Mouse (Mus musculus) ovary, postnatal 10 days (tissue): ENCODE results near the gene Scml4.
A peak's percentile ranks its signal among the peaks of the same experiment; 100 is the strongest.

Source experiments
- DNase-seq: peaks from one replicate; pipeline ENCODE4 v3.0.0; 2022; ENCODE audit warnings: low spot score

Scml4 gene

DNA sequence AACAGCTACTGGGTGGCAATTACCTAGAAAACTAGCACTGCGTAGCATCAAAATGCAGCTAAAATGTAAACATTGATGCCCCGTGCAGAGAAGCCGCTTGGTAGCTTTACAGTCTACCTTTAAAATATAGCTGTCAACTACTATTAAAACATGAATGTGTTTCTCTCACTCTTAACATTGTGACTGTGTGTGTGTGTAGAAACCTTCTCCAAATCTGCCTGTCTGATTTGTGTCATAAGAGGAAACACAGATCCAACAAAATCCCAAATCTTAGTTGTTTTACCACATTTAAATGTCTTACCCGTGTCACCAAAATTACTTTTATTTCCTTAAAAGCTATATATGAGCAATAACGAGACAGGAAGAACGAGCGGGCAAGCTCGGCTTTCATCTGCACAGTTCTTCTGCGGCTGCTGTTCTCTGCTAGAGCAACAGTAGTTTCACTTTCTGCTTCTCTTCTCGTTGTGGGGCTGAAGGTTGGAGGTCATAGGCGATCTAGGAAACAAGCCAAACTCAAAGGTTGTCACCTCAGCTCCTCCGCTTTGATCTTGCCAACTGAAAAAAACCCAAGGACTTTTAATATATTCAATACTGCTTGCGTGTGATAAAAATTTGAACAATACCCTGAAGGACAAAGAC, 2.1 kb downstream of the Scml4 start:
- DNase-seq: no peak

DNA sequence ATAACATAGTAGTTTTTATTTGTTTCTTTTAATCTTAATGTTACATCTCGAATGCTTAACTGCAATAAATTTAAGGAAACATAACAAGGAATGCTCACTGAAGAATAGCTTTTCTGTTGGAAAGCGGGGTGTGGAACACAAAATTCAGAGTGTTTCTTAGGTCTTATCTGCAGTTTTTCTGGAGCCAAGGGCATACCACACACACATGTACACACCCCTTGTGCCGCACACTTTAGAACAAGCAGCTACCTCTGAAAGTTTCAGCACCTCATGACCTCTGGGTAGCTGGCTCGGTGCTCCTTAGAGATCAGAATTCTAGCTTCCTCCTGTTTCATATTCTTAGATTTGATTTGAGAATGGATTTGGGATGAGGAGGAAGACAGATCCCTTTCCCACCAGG, 2.6 kb downstream of the Scml4 start:
- no peak for DNase-seq

DNA sequence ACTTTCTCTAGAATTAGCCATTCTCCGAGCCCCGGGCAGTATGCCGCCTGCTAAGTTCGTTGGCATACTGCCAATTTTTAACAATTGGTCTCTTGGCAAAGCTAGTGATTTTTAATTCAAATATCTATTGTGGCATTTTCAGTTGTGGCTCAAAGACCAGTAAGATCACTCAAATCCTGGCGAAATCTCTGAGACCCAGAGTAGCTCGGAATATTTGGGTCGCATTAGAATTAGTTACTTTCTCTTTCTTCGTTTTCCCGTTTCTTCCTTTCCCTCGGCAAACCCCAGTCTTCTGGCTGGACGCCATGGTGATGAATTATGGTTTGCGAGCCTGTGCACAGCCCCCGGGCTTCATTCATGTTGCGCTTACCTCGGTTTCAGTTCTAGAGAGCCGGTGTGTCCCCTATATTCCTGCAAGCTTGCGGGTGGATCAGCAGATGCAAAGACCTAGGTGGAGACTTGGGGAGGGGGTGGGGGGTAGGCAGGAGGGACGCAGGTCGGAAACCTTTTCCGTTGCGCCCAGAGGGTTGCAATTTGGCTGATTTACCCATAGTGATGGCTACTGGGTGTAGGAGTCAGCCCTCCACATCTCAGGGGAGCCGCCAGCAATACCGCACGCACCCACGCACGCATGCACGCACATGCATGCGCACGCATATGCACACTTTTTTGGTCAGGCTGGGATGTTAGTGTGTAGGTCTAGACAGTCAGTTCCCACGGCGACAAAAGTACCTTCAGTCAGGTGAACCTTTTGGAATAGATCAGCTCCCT, 3.6 kb downstream of the Scml4 start:
- DNase-seq: peak; percentile 40

DNA sequence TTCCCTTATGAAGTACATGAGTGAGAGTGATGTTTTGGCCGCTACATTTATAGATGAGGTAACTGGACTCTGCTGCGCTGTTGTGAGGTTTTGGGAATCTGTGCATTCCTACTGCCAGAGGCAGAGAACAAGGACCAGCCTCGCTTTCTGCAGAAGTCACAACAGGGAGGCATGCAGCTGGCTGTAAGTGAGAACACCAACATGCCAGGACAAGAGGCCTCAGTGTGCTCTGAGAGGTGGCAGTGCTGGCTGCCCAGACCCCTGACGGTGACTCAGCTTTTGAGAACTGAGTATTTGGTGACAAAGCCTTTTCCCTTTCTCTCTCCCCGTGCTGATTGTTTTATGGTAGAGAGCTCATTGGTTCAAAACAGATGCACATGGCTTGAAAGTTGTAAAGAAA, 4.5 kb downstream of the Scml4 start:
- DNase-seq: no peak

DNA sequence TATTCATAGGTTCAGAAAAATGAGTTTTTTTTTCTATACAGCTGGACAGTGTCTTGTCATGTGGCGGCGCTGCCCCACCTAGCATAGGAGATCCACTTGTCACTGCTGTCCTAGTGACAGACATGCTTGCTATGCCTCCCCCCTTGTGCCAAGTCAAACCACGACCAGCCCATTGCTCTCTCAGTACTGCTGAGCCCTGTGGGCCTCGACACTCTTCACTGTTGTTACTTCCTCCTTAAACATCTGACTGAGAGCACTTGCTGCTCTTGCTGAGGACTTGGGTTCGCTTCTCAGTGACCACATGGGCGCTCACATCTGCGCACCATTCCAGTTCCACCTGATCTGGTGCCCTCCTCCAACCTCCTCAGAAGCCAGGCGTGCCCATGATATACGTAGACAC, 8.2 kb downstream of the Scml4 start:
- DNase-seq: no peak

DNA sequence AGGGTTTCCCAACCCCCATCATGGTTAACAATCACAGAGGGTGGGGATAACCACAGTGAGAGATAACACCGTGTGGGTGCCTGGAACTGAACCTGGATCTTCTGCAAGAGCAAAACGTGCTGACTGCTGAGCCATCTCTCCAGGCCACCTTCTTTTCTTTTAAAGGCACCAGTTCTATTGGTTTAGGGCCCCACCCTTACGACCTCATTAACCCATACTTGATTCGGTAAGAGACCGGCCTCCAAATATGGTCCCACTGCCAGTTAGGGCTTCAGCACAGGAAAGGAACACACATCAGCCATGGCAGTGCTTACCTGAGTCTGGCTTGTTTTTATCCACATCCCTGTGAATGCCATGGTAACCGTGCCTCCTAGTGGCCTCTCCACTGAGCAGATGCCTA, 9.3 kb downstream of the Scml4 start:
- no peak for DNase-seq

DNA sequence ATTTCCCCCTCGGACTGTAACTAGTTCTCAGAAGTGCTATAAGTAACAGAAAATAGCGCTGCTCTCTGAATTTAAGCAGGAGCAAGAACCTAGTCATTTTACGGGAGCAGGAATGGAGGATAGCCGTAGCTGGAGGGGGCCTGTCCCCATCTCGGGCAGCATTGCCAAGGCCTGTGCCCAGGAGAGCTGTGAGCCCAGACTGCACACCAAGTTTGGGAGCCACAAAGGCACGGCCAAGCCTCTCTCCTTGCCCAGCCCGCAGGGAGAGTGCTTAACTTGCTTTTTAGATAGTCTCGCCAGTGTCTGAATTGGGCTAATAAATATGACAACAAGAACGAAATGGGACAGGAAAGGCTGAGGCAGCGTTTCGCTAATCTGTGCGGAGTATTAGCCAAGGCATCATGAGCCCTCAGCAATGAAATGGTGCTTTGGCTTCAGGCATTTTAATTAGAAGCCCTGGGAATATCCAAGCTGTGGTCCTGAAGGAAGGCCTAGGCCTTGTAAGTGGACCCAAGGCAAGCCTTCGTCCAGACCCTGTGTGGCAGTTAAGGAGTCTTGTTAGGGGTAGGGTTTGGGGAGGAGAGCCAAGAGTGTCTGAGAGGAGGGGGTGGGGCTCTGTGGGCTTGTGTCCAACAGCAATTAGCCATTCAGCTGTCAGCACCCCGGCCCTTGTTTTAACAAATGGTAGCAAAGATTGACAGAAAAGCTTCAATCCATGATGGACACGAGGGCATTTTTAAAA, 12.3 kb downstream of the Scml4 start:
- DNase-seq: no peak

DNA sequence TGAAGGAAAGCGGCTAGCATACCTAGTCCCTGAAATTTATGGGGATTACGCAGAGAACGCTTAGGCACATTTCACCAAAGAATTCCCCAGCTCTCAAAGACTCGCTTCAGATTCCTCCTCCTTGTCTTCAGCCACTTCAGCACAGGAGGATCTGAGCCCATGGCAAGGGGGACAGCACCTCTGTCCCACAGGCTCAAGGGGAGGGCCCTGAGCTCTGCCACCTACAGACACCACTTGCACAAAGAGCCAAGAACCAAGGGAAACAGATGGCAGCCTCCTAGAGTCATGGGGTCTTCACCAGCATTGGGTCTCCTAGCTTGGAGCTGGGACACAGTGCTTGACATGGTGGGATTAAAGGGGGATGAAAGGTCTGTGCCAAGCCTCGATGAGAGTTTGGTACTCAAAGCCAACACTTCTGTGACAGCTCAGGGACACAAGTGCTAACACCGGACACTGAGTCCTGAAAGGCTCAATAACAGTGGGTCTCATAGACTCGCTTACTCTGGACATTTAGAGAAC, 13.0 kb downstream of the Scml4 start:
- no peak for DNase-seq

DNA sequence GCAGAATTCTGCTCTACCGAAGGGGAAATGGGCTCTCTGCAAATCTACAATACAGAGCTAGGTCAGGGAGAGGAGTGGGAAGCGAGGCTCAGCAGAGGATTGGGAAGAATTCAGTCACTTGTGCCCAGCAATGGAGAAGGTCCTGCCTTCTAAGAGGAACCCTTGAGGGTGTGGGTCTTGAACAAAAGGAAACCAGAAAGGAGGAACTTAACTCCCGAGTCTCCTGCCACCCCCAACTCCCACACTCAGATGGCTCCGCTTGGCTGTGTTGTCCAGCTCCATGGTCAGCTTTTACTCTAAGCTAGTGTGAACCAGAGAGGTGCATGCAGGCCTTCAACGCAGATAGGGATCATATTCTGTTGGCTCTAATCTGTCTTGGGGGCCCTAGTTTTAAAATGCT, 16.0 kb downstream of the Scml4 start:
- DNase-seq: no peak

DNA sequence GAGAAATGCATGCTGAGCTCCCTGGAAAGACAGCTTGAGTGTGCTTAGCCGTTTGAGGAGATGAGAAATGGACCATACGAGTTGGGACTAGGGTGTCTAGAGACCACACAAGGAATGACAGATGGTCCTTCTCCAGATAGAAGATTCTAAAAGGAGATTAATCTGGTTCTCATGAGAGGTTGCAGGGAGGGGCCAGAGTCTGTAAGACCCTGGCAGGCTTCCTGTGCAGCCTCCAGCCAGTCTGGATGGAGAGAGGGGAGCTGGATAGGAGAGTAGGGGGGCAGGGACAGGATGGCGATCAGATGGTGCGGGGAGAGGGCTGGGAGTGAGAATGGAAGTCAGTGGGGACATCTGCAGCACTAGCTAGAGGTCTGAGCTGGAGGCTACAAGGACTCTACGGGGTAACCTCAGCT, 19.1 kb downstream of the Scml4 start:
- no peak for DNase-seq

DNA sequence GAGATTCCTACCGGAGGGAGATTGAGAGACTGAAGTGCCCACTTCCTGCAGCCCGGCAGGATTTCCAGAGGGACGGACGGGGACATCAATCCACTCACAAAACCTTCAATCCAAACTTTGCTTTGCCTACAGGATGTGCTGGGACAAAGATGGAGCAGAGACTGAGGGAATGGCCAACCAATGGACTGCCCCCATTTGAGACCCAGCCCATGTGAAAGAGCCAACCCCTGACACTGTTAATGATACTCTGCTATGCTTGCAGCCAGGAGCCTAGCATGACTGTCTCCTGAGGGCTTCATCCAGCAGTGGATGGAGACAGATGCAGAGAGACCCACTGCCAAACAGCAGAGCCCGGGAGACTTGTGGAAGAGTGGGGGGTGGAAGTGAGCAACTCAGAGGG, 19.5 kb downstream of the Scml4 start:
- no peak for DNase-seq

DNA sequence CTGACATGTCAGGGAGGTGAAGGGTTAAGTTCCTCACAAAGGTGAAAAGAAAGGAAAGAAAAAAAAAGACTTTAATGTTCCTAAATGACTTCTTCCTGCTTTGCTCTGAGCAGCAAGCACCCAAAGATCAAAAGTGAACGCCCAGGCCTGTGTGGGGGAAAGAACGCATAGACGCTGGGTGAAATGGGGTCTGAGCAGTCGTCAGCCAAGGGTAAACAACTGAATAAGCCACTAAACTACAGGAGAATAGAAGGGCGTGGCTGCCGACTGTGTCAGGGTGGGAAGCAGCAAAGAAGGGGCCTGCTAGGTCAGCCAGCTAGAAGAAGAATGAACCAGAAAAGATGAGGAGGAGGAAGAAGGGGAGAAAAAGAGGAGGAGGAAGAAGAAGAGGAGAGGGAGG, 26.9 kb downstream of the Scml4 start:
- no peak for DNase-seq

DNA sequence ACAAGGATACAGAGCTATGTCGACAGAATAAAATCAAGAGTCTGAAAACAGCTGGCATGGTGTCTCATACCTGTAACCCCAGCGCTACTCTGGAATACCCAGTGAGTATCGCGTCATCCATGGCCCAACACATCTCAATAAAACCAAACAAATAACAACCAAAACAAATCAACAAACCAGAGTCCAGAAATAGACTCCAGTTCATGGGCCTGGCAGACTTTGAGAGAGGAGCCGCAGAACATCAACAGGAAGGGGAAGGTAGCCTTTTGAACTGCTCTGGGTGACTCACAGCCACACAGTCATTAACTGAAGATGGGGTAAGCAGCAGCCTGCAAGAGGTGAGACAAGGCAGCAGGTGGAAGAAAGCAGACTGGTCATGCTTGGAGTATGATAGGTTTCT, 28.1 kb downstream of the Scml4 start:
- DNase-seq: no peak

DNA sequence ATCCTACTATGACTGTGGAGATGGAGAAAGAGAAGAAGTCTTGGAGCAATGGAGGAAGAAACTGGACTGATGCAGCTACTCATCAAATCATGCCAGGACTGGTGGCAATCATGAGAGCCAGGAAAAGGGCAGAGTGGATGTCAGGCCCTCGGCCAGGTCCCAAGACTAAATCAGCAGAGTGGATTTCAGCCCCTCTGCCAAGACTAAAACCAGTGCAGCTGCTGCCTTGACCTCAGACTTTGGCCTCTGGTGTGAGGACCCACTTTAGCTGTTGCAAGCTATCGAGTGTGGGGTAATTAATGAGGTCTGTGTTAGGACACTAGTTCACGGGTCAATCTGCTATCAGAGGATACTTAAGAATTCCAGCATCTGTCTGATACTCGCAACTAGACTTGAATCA, 30.2 kb downstream of the Scml4 start:
- no peak for DNase-seq

DNA sequence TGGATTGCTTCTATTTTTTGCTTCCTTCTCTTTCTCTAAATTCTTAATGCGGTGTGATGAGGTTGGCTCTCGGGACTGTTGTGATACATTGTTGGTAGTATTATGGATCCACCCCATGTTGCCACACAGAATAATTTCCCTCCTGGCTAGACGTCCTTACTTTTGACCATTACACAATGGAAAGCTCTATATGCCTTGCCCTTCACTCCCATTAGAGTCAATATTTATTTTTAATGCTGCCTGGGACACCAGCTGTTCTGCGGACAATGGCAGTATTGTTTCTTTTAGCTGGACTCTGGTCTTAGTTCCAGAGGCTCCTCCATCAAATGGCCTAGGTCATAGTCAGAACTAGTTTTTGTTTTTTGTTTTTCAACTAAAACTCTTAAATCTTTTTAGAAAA, 32.1 kb downstream of the Scml4 start:
- no peak for DNase-seq

DNA sequence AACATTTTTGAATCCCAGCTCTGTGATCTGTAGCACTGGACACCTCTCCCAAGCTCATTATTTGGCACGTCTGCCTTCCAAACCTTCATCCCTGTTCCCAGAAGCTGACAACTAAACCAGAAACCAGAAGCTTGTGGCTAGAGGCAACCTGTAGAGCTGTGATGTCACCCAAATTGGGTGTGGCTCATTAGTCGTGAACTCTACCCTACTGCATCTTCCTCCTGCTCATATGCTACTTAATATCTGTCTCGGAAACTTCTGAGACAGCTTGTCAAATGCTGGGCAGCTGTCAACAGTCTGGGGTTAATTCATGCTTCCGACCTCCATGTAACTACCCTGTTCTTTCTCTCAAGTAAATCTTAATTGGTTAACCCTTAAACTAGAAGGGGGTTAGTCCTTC, 32.8 kb downstream of the Scml4 start:
- DNase-seq: no peak

DNA sequence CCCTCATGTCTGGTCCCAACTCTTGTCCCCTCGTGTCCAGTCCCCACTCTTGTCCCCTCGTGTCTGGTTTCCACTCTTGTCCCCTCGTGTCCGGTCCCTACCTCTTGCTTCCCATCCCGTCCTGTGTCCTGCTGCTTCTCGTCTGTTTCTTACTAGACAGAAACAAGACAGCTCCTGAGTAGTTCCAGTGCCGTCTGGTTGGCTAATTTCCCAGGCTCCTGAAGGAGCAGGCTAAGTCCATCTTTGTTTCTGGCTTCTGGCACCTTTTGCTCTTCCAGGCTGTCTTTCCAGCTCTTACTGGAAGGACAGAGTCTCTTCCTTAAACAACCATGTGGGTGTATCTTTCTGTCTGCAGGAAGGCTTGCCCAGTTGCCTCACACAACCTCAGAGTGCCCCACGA, 33.7 kb downstream of the Scml4 start:
- no peak for DNase-seq

DNA sequence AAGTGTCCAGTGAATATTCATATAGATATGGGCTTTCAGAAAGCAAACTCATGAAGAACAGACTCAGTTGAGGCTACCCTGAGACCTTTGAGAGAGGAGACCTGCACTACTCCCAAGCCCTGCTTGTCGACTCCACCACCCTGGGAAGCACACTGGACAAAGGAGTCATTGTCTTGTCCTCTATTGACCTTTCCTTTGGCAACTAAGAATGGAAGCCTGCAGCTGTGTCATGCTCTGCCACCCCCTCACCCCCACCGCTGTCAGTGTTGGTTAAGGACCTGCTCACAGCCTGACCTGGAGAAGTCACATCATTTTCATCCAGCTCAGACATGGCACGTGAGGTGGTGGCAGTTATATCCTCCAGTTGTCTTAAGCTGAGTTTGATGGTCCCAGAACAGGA, 34.1 kb downstream of the Scml4 start:
- no peak for DNase-seq

DNA sequence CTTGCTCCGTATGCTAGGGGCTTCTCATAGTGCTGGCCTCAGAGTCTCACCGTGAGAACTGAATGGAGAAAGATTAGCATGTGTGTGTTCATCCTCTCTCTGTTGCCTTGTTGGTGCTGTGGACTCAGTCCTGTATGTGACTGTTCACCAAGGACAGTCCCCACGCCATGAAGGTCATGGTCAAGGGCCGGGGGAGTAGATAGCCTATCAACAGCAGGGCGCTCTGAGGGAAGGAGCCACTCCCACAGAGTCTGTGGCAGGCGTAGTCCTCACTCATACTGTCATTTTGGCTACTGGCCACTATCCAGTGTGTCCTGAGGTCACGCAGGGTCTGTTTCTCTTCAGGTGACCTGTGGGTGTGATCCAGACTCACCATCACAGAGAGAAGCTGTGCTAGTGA, 34.5 kb downstream of the Scml4 start:
- no peak for DNase-seq

DNA sequence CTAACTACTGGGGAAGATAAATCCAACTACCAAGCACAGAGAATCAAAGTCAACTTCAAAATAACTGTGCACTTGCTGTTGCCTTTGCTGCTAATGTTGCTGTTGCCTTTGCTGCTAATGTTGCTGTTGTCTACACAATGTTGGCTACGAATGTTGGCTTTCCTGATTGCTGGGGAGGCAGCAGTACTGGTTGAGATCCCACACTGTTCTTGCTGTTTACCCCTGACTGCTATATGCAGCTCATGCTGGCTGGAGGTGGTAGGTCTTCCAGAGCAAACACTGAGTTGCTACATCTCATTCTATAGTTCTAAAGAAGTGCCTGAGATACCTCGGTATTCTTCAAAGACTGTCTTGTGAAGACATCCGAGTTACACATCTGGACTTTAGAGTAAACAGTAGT, 36.5 kb downstream of the Scml4 start:
- no peak for DNase-seq

DNA sequence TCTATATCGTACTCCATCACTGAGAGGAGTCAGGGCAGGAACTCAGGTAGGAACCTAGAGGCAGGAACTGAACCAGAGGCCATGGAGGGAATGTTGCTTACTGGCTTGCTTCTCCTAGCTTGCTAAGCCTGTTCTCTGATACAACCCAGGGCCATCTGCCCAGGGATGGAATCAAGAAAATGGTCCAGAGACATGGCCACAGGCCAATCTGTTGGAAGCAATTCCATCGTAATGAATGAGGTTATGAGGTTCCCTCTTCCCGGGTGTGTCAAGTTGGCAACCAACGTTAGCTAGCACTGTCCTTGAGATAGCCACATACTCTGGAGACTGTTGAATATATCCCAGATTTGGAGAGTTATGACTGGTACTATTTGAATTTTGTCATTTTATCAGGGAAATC, 37.0 kb downstream of the Scml4 start:
- DNase-seq: no peak

DNA sequence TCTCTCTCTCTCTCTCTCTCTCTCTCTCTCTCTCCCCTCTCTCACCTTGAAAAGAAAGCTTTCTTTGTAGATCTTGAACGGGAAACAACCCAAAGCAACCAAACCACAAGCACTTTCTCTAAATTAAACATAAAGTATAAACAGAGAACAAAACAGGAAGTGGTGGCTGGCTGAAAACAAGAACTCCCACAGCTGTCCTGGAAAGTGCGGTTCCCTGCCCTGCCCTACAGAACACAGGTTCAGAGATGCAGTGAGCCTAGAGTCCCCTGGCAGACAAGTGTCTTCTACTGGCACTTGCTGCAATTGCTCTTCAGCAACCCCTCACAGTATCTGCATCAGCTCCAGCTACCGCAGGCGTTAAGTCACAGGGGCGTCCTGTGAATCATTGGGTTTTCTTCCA, 37.5 kb downstream of the Scml4 start:
- no peak for DNase-seq

DNA sequence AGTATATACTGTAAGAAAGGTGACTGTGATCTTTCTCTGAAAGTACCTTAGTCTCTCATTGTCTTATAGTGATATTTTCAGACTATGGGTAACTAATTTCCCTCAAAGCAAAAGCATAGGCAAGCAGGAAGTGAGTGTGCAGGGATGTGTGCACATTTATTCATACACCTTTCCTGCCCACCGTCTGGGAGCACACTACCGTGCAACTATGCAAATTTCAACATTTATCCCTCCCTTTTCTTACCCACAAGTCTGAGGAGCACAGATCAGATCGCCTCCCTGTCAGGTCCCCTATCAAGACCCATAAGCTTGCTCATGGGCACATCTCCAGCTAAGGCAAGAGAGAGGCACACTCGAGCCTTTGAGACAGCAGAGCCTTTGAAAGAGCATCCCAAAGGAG, 41.2 kb downstream of the Scml4 start:
- no peak for DNase-seq
